Mouse (Mus musculus) thymus, adult 18-20 months (tissue): ENCODE measurements around the gene Arhgap20.

ENCODE experiments used
- DNase-seq, 2 experiments: peaks; one replicate each; pipeline ENCODE4 v3.0.0; 2022; ENCODE audit warnings: mixed read lengths in 2 of 2

Gene Arhgap20

DNA sequence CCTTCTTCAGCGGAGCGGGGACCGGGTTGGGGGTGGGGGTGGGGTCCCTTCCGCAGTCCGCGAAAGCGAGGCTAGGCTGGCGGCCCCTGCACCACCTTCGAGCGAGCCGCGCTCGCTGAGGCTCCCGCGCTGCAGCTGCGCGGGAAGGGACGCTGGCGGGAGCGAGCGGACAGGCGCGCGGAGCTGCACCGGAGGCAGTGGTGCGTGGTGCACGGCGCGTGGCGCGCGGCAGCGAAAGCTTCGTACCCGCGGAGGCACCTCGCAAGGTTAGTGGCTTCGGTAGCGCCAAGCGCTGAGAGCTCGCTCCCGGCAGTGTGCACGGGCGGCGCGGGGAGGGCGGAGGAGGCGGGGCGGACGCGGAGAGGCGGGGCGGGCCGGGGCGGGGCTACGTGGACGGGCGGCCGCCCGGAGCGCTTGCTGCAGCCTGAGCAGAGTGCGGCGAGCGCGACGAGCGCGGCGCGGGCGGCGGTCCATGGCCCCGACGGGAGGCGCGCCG, at the start of gene Arhgap20:
Arhgap20 (plus strand) TSS at position 417 of the 496 bp plus-strand sequence.
- DNase-seq: peak; percentile 61 to 64

DNA sequence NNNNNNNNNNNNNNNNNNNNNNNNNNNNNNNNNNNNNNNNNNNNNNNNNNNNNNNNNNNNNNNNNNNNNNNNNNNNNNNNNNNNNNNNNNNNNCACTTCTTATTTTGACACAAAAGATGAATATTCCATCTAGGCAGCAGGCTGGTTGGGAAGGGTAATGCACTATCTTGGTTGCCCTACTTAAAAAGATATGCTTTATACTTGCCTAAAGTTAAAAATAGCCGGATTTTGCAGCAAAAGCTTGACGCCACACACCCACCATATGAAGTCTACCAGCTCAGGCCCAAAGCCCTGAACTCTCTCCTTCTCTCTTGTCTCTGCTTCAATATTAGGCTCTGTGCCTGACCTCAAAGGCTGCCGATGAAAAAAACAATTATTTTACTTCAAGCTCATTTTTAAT, 46.3 kb upstream of the Arhgap20 start:
- DNase-seq: no peak

- no peak for DNase-seq
Observed at GRCm38 (mm10) chr9:51727960-51728359, 37.2 kb upstream of the Arhgap20 start.

- no peak for DNase-seq
Observed at GRCm38 (mm10) chr9:51735180-51736034, 29.7 kb upstream of the Arhgap20 start.

DNA sequence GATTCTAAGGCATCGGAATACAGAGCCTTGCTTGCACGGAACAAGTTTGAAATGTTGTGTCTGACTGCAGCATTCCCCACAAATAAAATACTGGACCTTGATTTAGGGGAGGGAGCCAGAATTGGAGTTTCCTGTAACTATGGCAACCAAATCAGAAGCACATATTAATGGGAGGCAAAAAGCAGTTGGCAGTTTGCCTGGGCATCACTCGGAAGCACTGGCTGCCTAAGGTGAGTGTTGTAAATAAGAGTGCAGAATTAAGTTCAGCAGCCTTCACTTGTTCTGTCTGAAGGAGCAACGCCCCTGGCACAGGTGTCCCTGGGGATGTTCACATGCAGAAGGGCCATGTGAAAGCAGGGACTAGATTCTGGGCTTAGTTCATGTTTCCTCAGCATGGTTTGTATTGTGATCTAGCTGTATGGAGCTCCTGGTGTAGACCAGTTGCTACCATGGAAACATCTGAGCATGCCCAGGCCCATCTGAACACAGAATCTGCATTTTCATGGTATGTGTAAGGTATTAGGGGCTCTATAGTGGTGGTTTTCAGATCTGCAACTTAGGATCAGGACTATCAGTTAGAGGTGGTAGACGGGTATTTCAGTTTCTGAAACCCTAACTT, 28.3 kb upstream of the Arhgap20 start:
- no peak for DNase-seq

DNA sequence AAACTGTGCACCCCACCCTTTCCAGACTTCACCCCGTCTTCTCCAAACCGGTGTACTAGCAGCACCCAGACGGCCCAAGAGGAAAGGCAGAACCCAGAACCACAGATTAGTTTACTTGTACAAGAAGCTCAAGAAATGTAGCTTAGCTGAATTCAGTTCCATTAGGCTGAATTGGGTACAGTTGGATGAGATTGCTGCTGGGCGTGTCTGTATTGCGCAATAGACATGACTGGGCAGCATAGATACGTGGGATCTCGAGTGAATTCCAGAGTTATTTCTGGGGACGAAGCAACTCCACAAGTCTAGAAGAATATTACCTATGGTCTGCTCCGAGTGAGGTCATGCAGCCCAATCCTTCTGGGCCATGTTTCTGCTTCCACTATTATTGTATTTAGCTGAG, 26.8 kb upstream of the Arhgap20 start:
- DNase-seq: no peak

DNA sequence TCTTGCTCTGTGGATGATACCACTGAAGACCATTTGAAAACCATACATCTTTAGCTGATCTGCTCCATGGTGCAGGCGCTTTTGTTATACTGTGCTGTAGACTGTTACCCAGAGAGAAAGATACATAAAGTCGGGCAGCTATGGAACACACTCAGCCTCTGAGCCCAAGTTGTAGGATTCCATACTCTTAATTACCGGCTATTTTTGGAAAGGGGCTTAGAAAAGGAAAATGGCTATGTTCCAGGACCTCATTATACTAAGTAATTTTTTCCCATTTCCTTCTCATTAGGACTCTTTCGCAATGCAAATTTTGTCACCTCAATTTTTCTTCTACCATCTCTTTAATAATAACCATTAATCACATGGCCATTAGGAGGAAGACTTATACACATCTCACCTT, 25.3 kb upstream of the Arhgap20 start:
- DNase-seq: no peak

DNA sequence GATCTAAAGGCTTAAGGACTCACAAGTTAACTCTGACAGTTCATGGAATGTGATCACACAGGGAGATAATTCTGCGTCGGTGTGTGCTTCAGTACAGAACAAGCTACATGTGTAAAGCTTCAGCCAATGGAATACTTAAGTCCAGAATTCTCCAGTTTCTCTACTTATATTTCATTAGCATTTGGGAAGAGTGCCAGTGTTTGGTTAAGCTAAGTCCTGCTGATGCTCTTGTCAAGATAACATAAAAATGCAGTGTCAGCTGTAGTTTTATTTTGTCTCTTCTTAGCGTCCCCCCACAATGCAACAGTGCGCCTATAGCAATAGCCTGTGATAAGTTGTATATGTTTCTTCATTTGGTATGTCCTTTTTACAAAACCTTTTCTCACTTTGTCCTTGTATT, 15.0 kb upstream of the Arhgap20 start:
- DNase-seq: no peak

DNA sequence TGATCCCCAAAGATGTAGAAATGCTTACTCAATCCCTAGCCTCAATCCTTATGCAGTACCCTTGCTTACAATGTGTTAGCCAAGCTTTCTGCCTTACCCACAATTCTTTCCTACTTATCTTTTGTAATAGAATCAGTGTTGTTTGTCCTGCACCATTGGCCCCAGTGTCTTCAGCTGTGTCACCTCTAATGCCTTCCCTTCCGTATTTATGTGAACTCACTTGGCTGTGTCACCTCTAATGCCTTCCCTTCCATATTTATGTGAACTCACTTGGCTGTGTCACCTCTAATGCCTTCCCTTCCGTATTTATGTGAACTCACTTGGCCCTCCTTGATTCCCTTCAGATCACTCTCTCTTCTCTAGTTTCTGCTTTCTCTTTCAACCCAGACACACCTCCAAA, 4.1 kb upstream of the Arhgap20 start:
- no peak for DNase-seq

- peak in 1 of 2 experiments; percentile 9 for DNase-seq
Observed at GRCm38 (mm10) chr9:51764041-51764875, 879 bp upstream of the Arhgap20 start.

- DNase-seq: peak; percentile 32 to 36
Observed at GRCm38 (mm10) chr9:51765417-51766174, 459 bp downstream of the Arhgap20 start.

DNA sequence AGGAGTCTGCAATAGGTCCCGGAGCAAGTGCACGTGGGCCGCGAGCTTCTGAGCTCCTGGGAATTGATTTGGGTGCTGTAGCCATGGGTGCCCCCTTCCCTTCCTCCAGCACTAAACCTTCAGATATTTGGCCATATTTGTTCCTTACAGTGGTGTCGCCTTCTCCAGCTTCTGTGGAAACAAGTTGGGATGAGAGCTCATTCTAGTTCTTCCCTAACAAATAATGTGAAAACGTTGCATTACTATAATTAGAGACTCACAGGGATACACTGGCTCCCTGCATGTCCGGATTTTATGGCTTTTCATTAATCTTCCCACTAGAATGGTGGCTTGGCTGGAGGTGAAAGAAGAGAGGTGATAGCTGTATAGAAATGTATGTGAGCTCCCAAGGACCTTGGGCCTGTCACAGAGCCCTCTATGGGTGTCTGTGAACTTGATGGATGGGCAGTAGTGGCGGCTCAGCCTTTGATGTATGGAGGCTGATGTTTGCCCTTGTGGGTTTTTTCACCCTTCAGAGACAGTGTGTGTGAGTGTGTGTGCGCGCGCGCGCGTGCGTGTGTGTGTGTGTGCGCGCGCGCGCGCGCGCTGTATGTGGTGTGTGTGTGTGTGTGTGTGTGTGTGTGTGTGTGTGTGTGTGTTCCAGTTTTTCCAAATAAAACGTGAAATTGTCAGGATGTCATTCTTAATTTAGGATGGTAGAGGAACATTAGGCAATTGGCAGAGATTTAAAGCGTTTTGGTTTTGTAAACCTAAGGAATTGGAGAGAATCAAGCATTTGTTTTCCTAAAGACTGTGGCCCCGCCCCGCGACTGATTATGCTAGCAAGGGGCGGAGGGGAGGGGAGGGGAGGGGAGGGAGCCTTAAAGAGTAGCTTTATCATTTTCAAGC, 1.3 kb downstream of the Arhgap20 start:
- no peak for DNase-seq

- DNase-seq: no peak
Observed at GRCm38 (mm10) chr9:51774201-51774600, 9.1 kb downstream of the Arhgap20 start.

- no peak for DNase-seq
Observed at GRCm38 (mm10) chr9:51776459-51776858, 11.3 kb downstream of the Arhgap20 start.

GRCm38 (mm10) chr9:51777180-51777579, 12.0 kb downstream of the Arhgap20 start:
- peak in 1 of 2 experiments; percentile 6 for DNase-seq

DNA sequence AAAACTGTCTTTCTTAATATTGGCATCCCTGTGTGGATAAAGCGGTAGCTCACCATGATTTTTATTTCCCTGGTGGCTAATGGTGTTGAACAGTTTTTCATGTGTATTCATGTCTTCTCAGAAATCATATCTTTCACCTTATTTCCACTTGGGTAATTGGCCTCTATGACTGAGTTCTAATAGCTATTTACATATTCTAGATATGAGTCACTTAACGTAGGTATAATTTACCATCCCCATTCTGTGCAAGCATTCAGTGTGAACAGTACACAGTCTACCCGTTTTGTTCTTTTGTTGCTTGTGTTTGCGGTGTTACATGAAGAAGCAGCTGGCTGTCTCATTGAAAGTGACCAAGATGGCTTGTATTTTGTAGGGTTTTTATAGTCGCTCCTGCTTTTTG, 14.1 kb downstream of the Arhgap20 start:
- no peak for DNase-seq

DNA sequence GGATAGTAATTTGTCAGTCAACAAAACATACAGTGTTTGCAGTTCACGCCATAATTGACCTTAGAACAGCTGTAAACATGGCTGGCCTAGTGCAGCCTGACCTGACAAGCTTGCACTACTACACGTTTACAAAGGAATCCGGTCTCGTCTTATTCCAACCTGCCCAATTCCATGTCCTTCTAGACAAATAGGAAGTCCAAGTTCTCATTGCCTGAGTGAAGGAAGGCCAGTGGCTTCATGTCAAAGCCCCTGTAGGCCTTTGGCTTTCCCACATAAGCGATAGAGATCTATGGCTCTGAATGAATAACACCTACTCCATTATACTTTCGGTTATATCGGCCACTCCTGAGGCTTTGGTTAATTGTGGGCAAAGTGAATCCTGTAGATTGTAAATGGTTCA, 16.0 kb downstream of the Arhgap20 start:
- DNase-seq: no peak

DNA sequence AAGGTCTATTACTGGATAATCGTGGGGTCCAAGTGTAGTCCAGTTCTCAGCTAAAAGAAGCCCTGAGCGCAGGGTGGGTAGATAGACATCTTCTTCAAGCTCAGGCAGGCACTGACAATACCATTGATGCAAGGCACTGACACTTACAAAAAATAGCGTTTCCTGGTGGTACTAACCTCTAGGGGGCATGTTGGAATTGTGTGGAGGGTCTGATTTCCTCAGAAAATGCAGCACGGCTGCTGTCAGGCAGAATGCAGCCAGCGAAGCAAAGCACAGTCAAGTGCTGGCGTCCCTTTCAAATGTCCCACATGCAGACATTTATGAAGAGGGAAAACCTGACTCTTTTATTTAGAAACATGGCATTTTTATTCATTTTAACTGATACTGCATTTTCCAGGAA, 22.2 kb downstream of the Arhgap20 start:
- DNase-seq: no peak

- no peak for DNase-seq
Observed at GRCm38 (mm10) chr9:51788466-51788865, 23.3 kb downstream of the Arhgap20 start.

- DNase-seq: no peak
Observed at GRCm38 (mm10) chr9:51795206-51795605, 30.1 kb downstream of the Arhgap20 start.

DNA sequence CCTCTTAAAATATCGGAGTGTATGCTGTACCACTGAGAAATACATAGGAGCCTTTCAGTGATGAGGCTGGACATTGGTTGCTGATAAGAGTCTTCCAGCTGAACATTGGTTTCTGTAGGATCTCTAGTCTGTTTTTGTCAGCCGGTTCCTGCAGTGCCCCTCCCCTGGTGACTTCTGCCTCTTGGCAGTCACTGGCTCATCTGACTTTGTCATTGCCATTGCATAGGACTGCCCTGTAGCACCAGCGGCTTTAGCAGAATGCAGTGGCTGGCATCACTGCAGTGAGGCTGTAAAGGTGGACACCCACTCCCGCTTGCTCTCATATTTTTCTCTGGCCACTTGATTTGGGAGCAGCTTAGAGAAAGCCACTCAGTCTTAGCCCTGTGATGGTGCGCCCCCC, 33.1 kb downstream of the Arhgap20 start:
- DNase-seq: no peak
